Mouse (Mus musculus): ENCODE measurements around the gene Banp. TPM values are rescaled to one million over a fixed set of nuclear protein-coding genes. Genes with fewer than 3 reads are reported as not detected.
A peak's percentile ranks its signal among the peaks of the same experiment; 100 is the strongest.

Gene Banp
- 54.7 and 55.7 TPM in 2 replicates for polyA plus RNA-seq (2015; fragmentation: Nextera tagmentation; extraction: Ambion mirVana)

DNA sequence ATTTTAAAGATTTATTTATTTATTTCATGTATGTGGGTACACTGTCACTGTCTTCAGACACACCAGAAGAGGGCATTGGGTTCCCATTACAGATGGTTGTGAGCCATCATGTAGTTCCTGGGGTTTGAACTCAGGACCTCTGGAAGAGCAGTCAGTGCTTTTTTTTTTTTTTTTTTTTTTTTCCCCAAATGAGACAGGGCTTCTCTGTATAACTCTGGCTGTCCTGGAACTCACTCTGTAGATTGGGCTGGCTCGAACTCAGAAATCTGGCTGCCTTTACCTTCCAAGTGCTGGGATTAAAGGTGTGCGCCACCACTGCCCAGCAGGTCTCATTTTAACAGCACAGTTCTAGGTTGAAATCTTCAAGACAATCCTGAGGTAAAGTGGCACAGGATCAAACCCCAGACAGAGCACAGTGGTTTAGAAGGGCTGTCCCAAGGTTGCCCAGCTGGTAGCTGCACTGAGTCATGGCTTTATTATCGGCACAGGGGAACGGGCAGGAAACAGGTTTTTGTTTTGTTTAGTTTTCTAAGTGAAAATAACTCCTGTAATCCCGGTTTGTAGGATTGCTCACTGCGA lies at the start of gene Banp:
Gene Banp (plus strand): TSS at position 529 of the 579 bp plus-strand sequence.
- no peak for ATAC-seq
- Histone ChIP-seq H3K4me1 (ENCODE audit: control insufficient read depth, insufficient read depth, low read length) (peaks cover 33% of the 10 kb centered on the region), H3K36me3 (ENCODE audit: control insufficient read depth, insufficient read depth, low read length) (no peaks in the 10 kb centered on the region), H3K27ac (ENCODE audit: low read length) (peak within 1 kb of the TSS; percentile 96), H3K4me2 (ENCODE audit: low read length) (peak within 1 kb of the TSS; percentile 65), H3K27me3 (ENCODE audit: control insufficient read depth, insufficient read depth, low read depth, low read length) (no peaks in the 10 kb centered on the region), H3K4me3 (ENCODE audit: low read depth, low read length) (peak within 1 kb of the TSS; percentile 92), H3K9me3 (replicated peaks; ENCODE audit: control insufficient read depth, low read length, poor library complexity, severe bottlenecking) (no peaks in the 10 kb centered on the region), H3K9ac (ENCODE audit: low read depth, low read length) (peak within 1 kb of the TSS; percentile 96)
- WGBS, result 66% methylated on average over 6 of the region's 6 CpGs

- H3K4me3 ChIP-seq (ENCODE audit: low read depth, low read length), result peak overlapping the region; percentile 7; the same call in 1 of the 2 replicates
- WGBS, result 60% methylated on average over 8 of the region's 8 CpGs
- H3K9ac ChIP-seq (ENCODE audit: low read depth, low read length), result peak overlapping the region; percentile 38; the same call in 1 of the 2 replicates
- no peak overlapping the region for H3K4me2 ChIP-seq (ENCODE audit: low read length)
- no peak for ATAC-seq
- peaks cover 37% of the 10 kb centered on the region for H3K4me1 ChIP-seq (ENCODE audit: control insufficient read depth, insufficient read depth, low read length)
- no peaks in the 10 kb centered on the region for H3K9me3 ChIP-seq (replicated peaks; ENCODE audit: control insufficient read depth, low read length, poor library complexity, severe bottlenecking)
- no peak overlapping the region for H3K27ac ChIP-seq (ENCODE audit: low read length)
- H3K36me3 ChIP-seq (ENCODE audit: control insufficient read depth, insufficient read depth, low read length), result no peaks in the 10 kb centered on the region
- no peaks in the 10 kb centered on the region for H3K27me3 ChIP-seq (ENCODE audit: control insufficient read depth, insufficient read depth, low read depth, low read length)
These were observed 47.9 kb upstream of the Banp start for GRCm38 (mm10) chr8:121901498-121902236.

GRCm38 (mm10) chr8:121903977-121904376 lies 45.6 kb upstream of the Banp start:
- H3K9ac ChIP-seq (ENCODE audit: low read depth, low read length), result no peak overlapping the region
- peaks cover 2% of the 10 kb centered on the region; the same call in 1 of the 2 replicates for H3K27me3 ChIP-seq (ENCODE audit: control insufficient read depth, insufficient read depth, low read depth, low read length)
- no peaks in the 10 kb centered on the region for H3K36me3 ChIP-seq (ENCODE audit: control insufficient read depth, insufficient read depth, low read length)
- H3K4me3 ChIP-seq (ENCODE audit: low read depth, low read length), result peak overlapping the region; percentile 6
- no peak overlapping the region for H3K27ac ChIP-seq (ENCODE audit: low read length)
- WGBS, result 63% methylated on average over 6 of the region's 6 CpGs
- peaks cover 23% of the 10 kb centered on the region for H3K4me1 ChIP-seq (ENCODE audit: control insufficient read depth, insufficient read depth, low read length)
- no peak for ATAC-seq
- no peak overlapping the region for H3K4me2 ChIP-seq (ENCODE audit: low read length)
- no peaks in the 10 kb centered on the region for H3K9me3 ChIP-seq (replicated peaks; ENCODE audit: control insufficient read depth, low read length, poor library complexity, severe bottlenecking)

DNA sequence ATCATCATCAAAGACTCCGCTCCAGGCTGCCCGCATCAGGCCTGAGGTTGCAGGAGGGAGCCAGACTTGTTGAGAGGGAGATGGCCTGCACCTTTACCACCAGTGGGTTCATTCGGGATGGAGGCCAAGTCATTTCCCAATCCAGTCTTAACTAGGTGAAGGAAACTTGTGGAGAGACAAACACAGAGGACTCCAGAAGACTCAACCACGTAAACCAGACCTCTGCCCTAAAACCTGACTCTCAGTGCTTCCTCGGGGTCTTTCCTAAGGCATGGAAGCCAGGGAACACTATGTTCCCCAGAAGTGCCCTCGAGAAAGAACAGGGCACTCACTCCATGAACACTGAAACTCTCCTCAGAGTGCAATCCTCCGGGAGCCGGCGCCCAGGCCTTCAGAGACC lies 44.6 kb upstream of the Banp start:
- WGBS, result 80% methylated on average over 9 of the region's 9 CpGs
- no peak overlapping the region for H3K27ac ChIP-seq (ENCODE audit: low read length)
- H3K4me2 ChIP-seq (ENCODE audit: low read length), result peak overlapping the region; percentile 76
- no peak for ATAC-seq
- H3K4me3 ChIP-seq (ENCODE audit: low read depth, low read length), result peak overlapping the region; percentile 78; the same call in 1 of the 2 replicates
- H3K27me3 ChIP-seq (ENCODE audit: control insufficient read depth, insufficient read depth, low read depth, low read length), result peaks cover 2% of the 10 kb centered on the region; the same call in 1 of the 2 replicates
- no peaks in the 10 kb centered on the region for H3K36me3 ChIP-seq (ENCODE audit: control insufficient read depth, insufficient read depth, low read length)
- H3K9ac ChIP-seq (ENCODE audit: low read depth, low read length), result peak overlapping the region; percentile 54; the same call in 1 of the 2 replicates
- peaks cover 20% of the 10 kb centered on the region for H3K4me1 ChIP-seq (ENCODE audit: control insufficient read depth, insufficient read depth, low read length)
- no peaks in the 10 kb centered on the region for H3K9me3 ChIP-seq (replicated peaks; ENCODE audit: control insufficient read depth, low read length, poor library complexity, severe bottlenecking)

- H3K36me3 ChIP-seq (ENCODE audit: control insufficient read depth, insufficient read depth, low read length), result no peaks in the 10 kb centered on the region
- no peak for ATAC-seq
- no peaks in the 10 kb centered on the region for H3K9me3 ChIP-seq (replicated peaks; ENCODE audit: control insufficient read depth, low read length, poor library complexity, severe bottlenecking)
- 48% methylated on average over 1 of the region's 1 CpGs for WGBS
- peak overlapping the region; percentile 76 for H3K4me2 ChIP-seq (ENCODE audit: low read length)
- H3K27ac ChIP-seq (ENCODE audit: low read length), result no peak overlapping the region
- peaks cover 2% of the 10 kb centered on the region; the same call in 1 of the 2 replicates for H3K27me3 ChIP-seq (ENCODE audit: control insufficient read depth, insufficient read depth, low read depth, low read length)
- peak overlapping the region; percentile 78 for H3K4me3 ChIP-seq (ENCODE audit: low read depth, low read length)
- peaks cover 20% of the 10 kb centered on the region for H3K4me1 ChIP-seq (ENCODE audit: control insufficient read depth, insufficient read depth, low read length)
- peak overlapping the region; percentile 54 for H3K9ac ChIP-seq (ENCODE audit: low read depth, low read length)
These were observed 44.1 kb upstream of the Banp start for GRCm38 (mm10) chr8:121905420-121905819.

DNA sequence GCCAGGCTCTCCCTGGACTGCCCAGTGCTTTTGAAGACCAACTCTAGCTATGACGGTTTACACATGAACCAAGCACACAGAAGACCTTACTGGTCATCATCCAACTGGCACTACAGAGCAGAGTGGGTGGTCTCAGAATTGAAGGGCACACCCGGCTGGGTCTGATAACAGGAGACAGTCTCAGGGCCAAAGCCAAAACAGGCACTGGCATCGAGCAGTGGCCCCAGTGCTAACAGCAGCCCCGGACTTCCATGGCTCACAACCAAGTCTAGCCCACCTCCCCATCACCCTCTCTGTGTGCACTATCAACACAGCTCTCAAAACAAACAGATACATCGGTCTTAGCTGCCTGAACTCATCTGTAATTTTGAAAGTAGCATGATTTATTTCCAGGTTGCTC lies 43.7 kb upstream of the Banp start:
- Histone ChIP-seq H3K9me3 (replicated peaks; ENCODE audit: control insufficient read depth, low read length, poor library complexity, severe bottlenecking) (no peaks in the 10 kb centered on the region), H3K4me3 (ENCODE audit: low read depth, low read length) (peak overlapping the region; percentile 78), H3K9ac (ENCODE audit: low read depth, low read length) (peak overlapping the region; percentile 54), H3K36me3 (ENCODE audit: control insufficient read depth, insufficient read depth, low read length) (no peaks in the 10 kb centered on the region), H3K27ac (ENCODE audit: low read length) (no peak overlapping the region), H3K27me3 (ENCODE audit: control insufficient read depth, insufficient read depth, low read depth, low read length) (peaks cover 2% of the 10 kb centered on the region; the same call in 1 of the 2 replicates), H3K4me1 (ENCODE audit: control insufficient read depth, insufficient read depth, low read length) (peaks cover 20% of the 10 kb centered on the region), H3K4me2 (ENCODE audit: low read length) (peak overlapping the region; percentile 76)
- 34% methylated on average over 5 of the region's 5 CpGs for WGBS
- ATAC-seq, result no peak

- H3K4me3 ChIP-seq (ENCODE audit: low read depth, low read length), result peak overlapping the region; percentile 78
- under 1% methylated on average over 58 of the region's 72 CpGs for WGBS
These were observed 42.7 kb upstream of the Banp start for GRCm38 (mm10) chr8:121906542-121907512.

GRCm38 (mm10) chr8:121907587-121908248 lies 41.8 kb upstream of the Banp start, which contains the start of gene Slc7a5:
TSS of gene Slc7a5 (minus strand) at chr8:121907694.
- Histone ChIP-seq H3K4me1 (ENCODE audit: control insufficient read depth, insufficient read depth, low read length) (peaks cover 20% of the 10 kb centered on the region), H3K36me3 (ENCODE audit: control insufficient read depth, insufficient read depth, low read length) (no peaks in the 10 kb centered on the region), H3K4me2 (ENCODE audit: low read length) (peak within 1 kb of the TSS; percentile 76), H3K9ac (ENCODE audit: low read depth, low read length) (peak within 1 kb of the TSS; percentile 79), H3K9me3 (replicated peaks; ENCODE audit: control insufficient read depth, low read length, poor library complexity, severe bottlenecking) (no peaks in the 10 kb centered on the region), H3K27ac (ENCODE audit: low read length) (peak within 1 kb of the TSS; percentile 40), H3K4me3 (ENCODE audit: low read depth, low read length) (peak within 1 kb of the TSS; percentile 78), H3K27me3 (ENCODE audit: control insufficient read depth, insufficient read depth, low read depth, low read length) (peaks cover 2% of the 10 kb centered on the region; the same call in 1 of the 2 replicates)
- peak; percentile 90 for ATAC-seq
- WGBS, result under 1% methylated on average over 56 of the region's 61 CpGs

More at GRCm38 (mm10) chr8:121906542-121907512, 42.7 kb upstream of the Banp start:
- Histone ChIP-seq H3K9ac (ENCODE audit: low read depth, low read length) (peak overlapping the region; percentile 79), H3K4me1 (ENCODE audit: control insufficient read depth, insufficient read depth, low read length) (peaks cover 20% of the 10 kb centered on the region), H3K4me2 (ENCODE audit: low read length) (peak overlapping the region; percentile 76), H3K27me3 (ENCODE audit: control insufficient read depth, insufficient read depth, low read depth, low read length) (peaks cover 2% of the 10 kb centered on the region; the same call in 1 of the 2 replicates), H3K9me3 (replicated peaks; ENCODE audit: control insufficient read depth, low read length, poor library complexity, severe bottlenecking) (no peaks in the 10 kb centered on the region), H3K27ac (ENCODE audit: low read length) (peak overlapping the region; percentile 40), H3K36me3 (ENCODE audit: control insufficient read depth, insufficient read depth, low read length) (no peaks in the 10 kb centered on the region)
- peak; percentile 73 for ATAC-seq

Data from midbrain, embryonic 16.5 days (tissue).